ENCODE assay signal across 9 mouse cellular contexts in genomic region chrX:71663374-71663773, GRCm38 (mm10). TPM values are rescaled to one million over a fixed set of nuclear protein-coding genes. Genes with fewer than 3 reads are reported as not detected.
A peak's percentile ranks its signal among the peaks of the same experiment; 100 is the strongest.
DNase-seq lines count a peak whose midpoint lies in the region; ATAC-seq and TF ChIP-seq lines count a peak whose summit lies in the region.
"Had no signal": no experiment of that assay in that cellular context is flagged by ENCODE, and none has a peak within 500 bp of the region (broad histone marks: within the 10 kb centered on the region; RNA-seq: fewer than 3 reads in every experiment).

Gene Gpr50 (plus strand): TSS chrX:71663667.

- no peak within 1 kb of the TSS for H3K27ac ChIP-seq in testis, adult 2 months (ENCODE audit: control insufficient read depth, insufficient read depth, low read depth, low read length)
- H3K27ac ChIP-seq in forebrain, embryonic 14.5 days (ENCODE audit: low read depth, low read length): no peak within 1 kb of the TSS
- H3K27ac ChIP-seq in liver, embryonic 16.5 days (ENCODE audit: low read length): no peak within 1 kb of the TSS

- peaks cover 6% of the 10 kb centered on the region; the same call in 1 of the 2 replicates for H3K9me3 ChIP-seq in forebrain, embryonic 14.5 days (replicated peaks; ENCODE audit: control insufficient read depth, low read length)
- H3K9me3 ChIP-seq in liver, embryonic 16.5 days (replicated peaks; ENCODE audit: control insufficient read depth, low read length): no peaks in the 10 kb centered on the region

- H3K27me3 ChIP-seq in testis, adult 2 months (ENCODE audit: control insufficient read depth, insufficient read depth, low read length): no peaks in the 10 kb centered on the region
- peaks cover 46% of the 10 kb centered on the region for H3K27me3 ChIP-seq in forebrain, embryonic 14.5 days (replicated peaks; ENCODE audit: control insufficient read depth, insufficient read depth, low read length)
- peaks cover 61% of the 10 kb centered on the region for H3K27me3 ChIP-seq in liver, embryonic 16.5 days (ENCODE audit: control insufficient read depth, insufficient read depth, low read depth, low read length)

- ATAC-seq in forebrain, embryonic 14.5 days: peak; percentile 40; the same call in 1 of the 2 replicates
- no peak for ATAC-seq in liver, embryonic 16.5 days (ENCODE audit: low read depth)

- no peaks in the 10 kb centered on the region for H3K36me3 ChIP-seq in testis, adult 2 months (ENCODE audit: control insufficient read depth, insufficient read depth, low read length)
- H3K36me3 ChIP-seq in forebrain, embryonic 14.5 days (ENCODE audit: control insufficient read depth, insufficient read depth, low read length): no peaks in the 10 kb centered on the region
- no peaks in the 10 kb centered on the region for H3K36me3 ChIP-seq in liver, embryonic 16.5 days (ENCODE audit: control insufficient read depth, insufficient read depth)

- TF ChIP-seq CTCF in testis, adult 2 months (IDR thresholded peaks at IDR 0.05; ENCODE audit: control insufficient read depth, insufficient read depth, insufficient replicate concordance, low read depth, low read length): no peak

- TF ChIP-seq POLR2A in testis, adult 2 months (IDR thresholded peaks at IDR 0.05; ENCODE audit: control insufficient read depth, low read depth, low read length): no peak

- peak within 1 kb of the TSS; percentile 59 for H3K4me2 ChIP-seq in forebrain, embryonic 14.5 days (ENCODE audit: low read length)
- H3K4me2 ChIP-seq in liver, embryonic 16.5 days (ENCODE audit: low read depth, low read length): peak within 1 kb of the TSS; percentile 20; the same call in 1 of the 2 replicates

- 48% methylated on average over 9 of the region's 9 CpGs for WGBS in forebrain, embryonic 14.5 days
- WGBS in liver, embryonic 16.5 days (ENCODE audit: insufficient replicate concordance): 35% methylated on average over 9 of the region's 9 CpGs

- DNase-seq in testis, postnatal 10 days (ENCODE audit: low spot score): no peak
- no peak for DNase-seq in forebrain, embryonic 14.5 days (ENCODE audit: low spot score)
- no peak for DNase-seq in right cerebral cortex, postnatal 4 days
- no peak for DNase-seq in left cerebral cortex, postnatal 14 days (ENCODE audit: low spot score in 2 of 2)
- no peak for DNase-seq in layer of hippocampus, postnatal 14 days (ENCODE audit: low spot score in 2 of 2)
- DNase-seq: adrenal gland, postnatal 36 days had no signal

- peak within 1 kb of the TSS; percentile 29; the same call in 1 of the 2 replicates for H3K9ac ChIP-seq in forebrain, embryonic 14.5 days (ENCODE audit: low read length)
- H3K9ac ChIP-seq in liver, embryonic 16.5 days (ENCODE audit: low read depth, low read length): no peak within 1 kb of the TSS

- intact Hi-C loops in left cerebral cortex, postnatal 14 days (cut with DNase I): no loop called here

- peaks cover 2% of the 10 kb centered on the region; the same call in 1 of the 2 replicates for H3K4me1 ChIP-seq in testis, adult 2 months (ENCODE audit: control insufficient read depth, insufficient read depth, low read length)
- no peaks in the 10 kb centered on the region for H3K4me1 ChIP-seq in forebrain, embryonic 14.5 days (ENCODE audit: control insufficient read depth, insufficient read depth, low read length)
- H3K4me1 ChIP-seq in liver, embryonic 16.5 days (ENCODE audit: control insufficient read depth, low read depth, low read length): no peaks in the 10 kb centered on the region

- peak within 1 kb of the TSS; percentile 59 for H3K4me3 ChIP-seq in testis, adult 2 months (ENCODE audit: control insufficient read depth, low read depth, low read length)
- peak within 1 kb of the TSS; percentile 38 for H3K4me3 ChIP-seq in forebrain, embryonic 14.5 days (ENCODE audit: low read depth, low read length)
- peak within 1 kb of the TSS; percentile 22; the same call in 1 of the 2 replicates for H3K4me3 ChIP-seq in liver, embryonic 16.5 days (ENCODE audit: low read depth, low read length)

RNA-seq across cellular contexts. Expression of gene Gpr50, which starts in this region (rescaled TPM):
- polyA plus RNA-seq in testis, adult 2 months (2012; rRNA removed): 1.9 and 2.4 TPM in 2 replicates
- 2.4 and 2.7 TPM in 2 replicates for polyA plus RNA-seq in forebrain, embryonic 14.5 days (2014; fragmentation: Nextera tagmentation; extraction: Ambion mirVana)
- 0.04 TPM in 1 of 2 replicates, not detected in the other for polyA plus RNA-seq in liver, embryonic 16.5 days (2015; fragmentation: Nextera tagmentation; extraction: Ambion mirVana)
- under 1 TPM in 1 of 2 experiments, not detected in 1; 0.49 TPM for total RNA-seq in left cerebral cortex, postnatal 14 days (2021)
- total RNA-seq in layer of hippocampus, postnatal 14 days (2021): under 1 TPM in 1 of 2 experiments, not detected in 1; 0.32 TPM
- total RNA-seq: adrenal gland, postnatal 36 days; hematopoietic stem cell, adult 5-6 weeks had no signal
